Mouse (Mus musculus): ENCODE results near the gene Tigar.

DNA sequence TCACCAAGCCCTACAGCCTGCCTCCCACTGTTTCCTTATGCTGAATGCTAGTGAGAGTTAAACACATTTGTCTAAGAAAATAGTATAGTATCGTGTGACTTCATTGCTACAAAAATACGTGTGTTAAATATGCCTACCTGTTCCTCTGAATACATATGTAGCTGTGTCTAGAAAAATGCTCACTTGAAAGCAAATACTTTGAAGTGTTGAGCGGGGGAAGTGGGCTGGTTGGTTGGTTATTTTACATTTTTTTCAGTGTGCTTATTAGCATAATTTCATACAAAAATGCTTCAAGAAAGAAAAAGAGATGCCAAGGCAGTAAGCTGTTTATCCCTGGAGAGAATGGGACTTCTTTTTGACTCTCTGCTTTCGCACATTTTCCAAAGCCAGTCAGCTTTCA is 49.4 kb downstream of the Tigar start:
- TF ChIP-seq CTCF (IDR thresholded peaks at IDR 0.05; ENCODE audit: low read depth, low read length) (no peak), POLR2A (IDR thresholded peaks at IDR 0.05; ENCODE audit: insufficient read depth, low read length) (no peak)
